Mouse (Mus musculus) CD4-positive helper T cell, adult 2 months (primary cell): ENCODE data around the gene Cntrl.

Experiments used
- DNase-seq: peaks from one replicate; pipeline ENCODE4 v3.0.0-alpha.2; 2012; ENCODE audit warnings: low read depth, missing footprints, low spot score

Cntrl gene

GRCm38 (mm10) chr2:35173666-35174065 lies 64.4 kb downstream of the Cntrl start:
- DNase-seq: no peak

- no peak for DNase-seq
Observed at GRCm38 (mm10) chr2:35174100-35174499, 64.8 kb downstream of the Cntrl start.

GRCm38 (mm10) chr2:35175281-35176065 lies 66.2 kb downstream of the Cntrl start:
- no peak for DNase-seq

GRCm38 (mm10) chr2:35178153-35178552 lies 68.9 kb downstream of the Cntrl start:
- DNase-seq: no peak

GRCm38 (mm10) chr2:35183115-35183673 lies 73.9 kb downstream of the Cntrl start:
- no peak for DNase-seq

- no peak for DNase-seq
Observed at GRCm38 (mm10) chr2:35188929-35189328, 79.6 kb downstream of the Cntrl start.

- DNase-seq: no peak
Observed at GRCm38 (mm10) chr2:35193976-35194375, 84.7 kb downstream of the Cntrl start.

- DNase-seq: no peak
Observed at GRCm38 (mm10) chr2:35195626-35196544, 86.6 kb downstream of the Cntrl start.

- DNase-seq: no peak
Observed at GRCm38 (mm10) chr2:35199541-35199940, 90.2 kb downstream of the Cntrl start.

GRCm38 (mm10) chr2:35199971-35200897 lies 90.9 kb downstream of the Cntrl start:
- DNase-seq: peak; percentile 51

GRCm38 (mm10) chr2:35200898-35201668 lies 91.8 kb downstream of the Cntrl start, which contains the start of gene Rab14:
TSS of gene Rab14 (minus strand) at chr2:35201120.
- DNase-seq: peak; percentile 99

GRCm38 (mm10) chr2:35203729-35204128 lies 94.4 kb downstream of the Cntrl start:
- no peak for DNase-seq

- no peak for DNase-seq
Observed at GRCm38 (mm10) chr2:35206761-35207160, 97.5 kb downstream of the Cntrl start.

GRCm38 (mm10) chr2:35208054-35208453 lies 98.8 kb downstream of the Cntrl start:
- no peak for DNase-seq

- DNase-seq: peak; percentile 34
Observed at GRCm38 (mm10) chr2:35208931-35209665, 99.8 kb downstream of the Cntrl start.

GRCm38 (mm10) chr2:35211681-35212080 lies 102.4 kb downstream of the Cntrl start:
- no peak for DNase-seq

- DNase-seq: no peak
Observed at GRCm38 (mm10) chr2:35213345-35213910, 104.1 kb downstream of the Cntrl start.

- peak; percentile 63 for DNase-seq
Observed at GRCm38 (mm10) chr2:35214881-35215358, 105.6 kb downstream of the Cntrl start.

- no peak for DNase-seq
Observed at GRCm38 (mm10) chr2:35215363-35215762, 106.1 kb downstream of the Cntrl start.
